Mouse (Mus musculus) left cerebral cortex, postnatal 10 days (tissue): ENCODE measurements around the gene Ahcy. TPM values are rescaled to one million over a fixed set of nuclear protein-coding genes. Genes with fewer than 3 reads are reported as not detected.
A peak's percentile ranks its signal among the peaks of the same experiment; 100 is the strongest.
"Not testable (repeated sequence)": the region's sequence is repeated elsewhere in the genome, so short reads cannot be mapped to it uniquely, and the experiment has no call there.

ENCODE experiments used
- DNase-seq, 2 experiments: peaks; one replicate each; pipeline ENCODE4 v3.0.0; 2021 to 2022; ENCODE audit warnings: low spot score in 2 of 2, mixed read lengths in 1 of 2; ENCODE audit errors: extremely low spot score in 1 of 2
- intact Hi-C: fragments of 180-260 bp; cut with DNase I; formaldehyde crosslinking; loops from one replicate; pipeline ENCODE4 v1.15.1; 2025
- total RNA-seq, 2 experiments: library from RNA; stranded (reverse); gene quantifications; 2 replicates each; pipeline ENCODE4 v1.2.3; 2021

Ahcy gene
- total RNA-seq, result 10 to 100 TPM; 14.0 to 14.8 TPM

DNA sequence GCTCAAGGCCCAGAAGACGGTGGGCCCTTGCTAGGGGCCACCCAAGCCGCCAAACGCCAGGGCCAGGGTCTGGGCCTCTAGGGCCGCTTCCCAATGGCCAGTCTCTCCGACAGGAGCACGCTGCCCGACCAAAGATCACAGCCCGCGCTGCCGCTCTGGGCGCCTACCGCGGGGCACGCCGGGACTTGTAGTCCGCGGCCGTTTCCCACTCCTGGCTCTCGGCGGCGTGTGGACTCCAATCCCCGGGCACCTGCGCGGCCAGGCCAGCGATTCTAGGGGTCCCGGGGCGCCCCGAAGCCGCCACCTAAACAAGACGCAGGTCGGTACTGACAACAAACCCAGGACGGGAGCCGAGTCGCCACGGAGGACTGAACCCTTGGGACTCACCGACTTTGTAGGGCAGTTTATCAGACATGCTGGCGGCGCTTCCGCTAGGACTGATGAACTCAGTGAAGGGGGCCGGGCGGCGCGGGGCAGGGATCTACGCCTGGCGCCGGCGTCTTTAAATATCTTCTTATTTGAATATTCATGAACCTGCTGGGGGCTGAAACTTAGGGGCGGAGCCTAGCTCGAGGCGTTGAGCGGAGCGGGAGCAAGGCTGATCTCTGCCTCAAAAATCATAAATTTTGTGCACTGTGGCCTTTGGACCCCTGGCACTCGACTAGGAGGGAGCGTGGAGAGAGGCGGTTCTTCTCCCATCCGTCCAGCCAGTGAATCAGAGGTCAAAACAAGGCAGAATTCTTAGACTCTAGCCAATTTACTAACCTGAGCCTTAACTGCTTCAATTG lies at the start of gene Ahcy:
Ahcy (minus strand) TSS at position 520 of the 788 bp plus-strand sequence.
- peak; percentile 80 to 93 for DNase-seq
- intact Hi-C loops, result no loop called here

- DNase-seq, result no peak
- intact Hi-C loops, result no loop called here
Observed at GRCm38 (mm10) chr2:155115216-155115830, 41.0 kb upstream of the Ahcy start.

DNA sequence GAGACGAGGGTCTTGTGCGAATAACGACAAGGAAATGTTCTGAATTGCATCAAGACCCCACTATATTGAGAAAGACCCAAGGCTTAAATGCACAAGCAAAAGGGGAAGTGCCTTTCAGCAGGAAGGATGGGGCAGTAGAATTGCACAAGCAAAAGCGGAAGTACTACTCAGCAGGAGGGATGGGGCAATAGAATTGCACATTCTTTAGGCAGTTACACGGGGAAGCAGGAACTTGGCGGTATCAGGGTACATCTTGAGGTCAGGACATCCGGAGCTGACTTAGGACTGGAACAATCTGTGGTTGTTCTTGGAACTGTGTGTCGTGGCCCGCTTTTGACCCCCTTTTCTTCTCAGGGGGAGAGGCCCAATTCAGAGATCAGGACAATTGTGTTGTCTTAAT lies 33.0 kb upstream of the Ahcy start:
- intact Hi-C loops, DNase-seq: not testable (repeated sequence)

GRCm38 (mm10) chr2:155103607-155104006 lies 29.3 kb upstream of the Ahcy start:
- intact Hi-C loops, result no loop called here
- DNase-seq, result no peak

GRCm38 (mm10) chr2:155101761-155102181 lies 27.5 kb upstream of the Ahcy start:
- DNase-seq, result no peak
- intact Hi-C loops, result no loop called here

DNA sequence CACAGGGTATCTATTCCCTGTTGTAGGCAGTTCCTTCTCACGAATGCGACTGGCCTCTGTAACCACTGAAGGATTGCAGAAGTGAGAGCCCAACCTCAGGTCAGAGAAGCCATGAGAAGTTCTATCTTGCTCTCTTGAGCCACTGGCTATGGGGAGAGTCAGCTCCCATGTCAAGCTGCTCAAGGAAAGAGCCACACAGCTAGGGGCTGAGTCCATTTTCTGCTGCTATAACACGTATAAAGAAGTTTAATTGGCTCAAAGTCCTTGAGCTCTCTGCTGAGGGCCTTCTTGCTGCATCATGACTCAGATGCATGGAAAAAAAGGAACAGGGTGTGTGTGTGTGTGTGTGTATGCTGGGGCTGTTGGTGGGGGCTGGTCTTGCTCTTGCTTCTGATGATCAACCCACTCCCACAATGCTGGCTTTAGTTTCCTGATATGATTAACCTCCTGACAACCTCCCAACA lies 26.5 kb upstream of the Ahcy start:
- DNase-seq, result no peak
- intact Hi-C loops, result no loop called here

GRCm38 (mm10) chr2:155099994-155100795 lies 25.9 kb upstream of the Ahcy start:
- intact Hi-C loops, result no loop called here
- DNase-seq, result no peak

DNA sequence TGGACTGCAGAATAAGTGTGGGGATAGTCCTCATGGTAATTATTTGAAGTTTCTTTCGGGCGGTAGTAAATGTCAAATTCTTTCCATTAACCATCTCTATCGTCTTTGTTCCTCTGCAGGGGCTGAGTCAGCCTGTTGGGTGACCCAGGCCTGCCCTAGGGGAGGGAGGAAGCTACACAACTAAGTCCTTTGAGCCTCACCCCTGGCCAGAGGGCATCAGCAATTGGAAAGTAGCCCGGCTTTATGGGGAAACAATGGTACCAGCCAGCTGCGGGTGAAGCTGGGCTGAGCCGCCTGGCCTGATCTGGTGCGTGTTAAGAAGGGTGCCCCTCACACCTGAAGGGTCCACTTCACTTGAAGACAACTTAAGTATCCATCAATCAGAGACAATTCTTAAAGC lies 25.1 kb upstream of the Ahcy start:
- DNase-seq, result no peak
- intact Hi-C loops, result no loop called here

DNA sequence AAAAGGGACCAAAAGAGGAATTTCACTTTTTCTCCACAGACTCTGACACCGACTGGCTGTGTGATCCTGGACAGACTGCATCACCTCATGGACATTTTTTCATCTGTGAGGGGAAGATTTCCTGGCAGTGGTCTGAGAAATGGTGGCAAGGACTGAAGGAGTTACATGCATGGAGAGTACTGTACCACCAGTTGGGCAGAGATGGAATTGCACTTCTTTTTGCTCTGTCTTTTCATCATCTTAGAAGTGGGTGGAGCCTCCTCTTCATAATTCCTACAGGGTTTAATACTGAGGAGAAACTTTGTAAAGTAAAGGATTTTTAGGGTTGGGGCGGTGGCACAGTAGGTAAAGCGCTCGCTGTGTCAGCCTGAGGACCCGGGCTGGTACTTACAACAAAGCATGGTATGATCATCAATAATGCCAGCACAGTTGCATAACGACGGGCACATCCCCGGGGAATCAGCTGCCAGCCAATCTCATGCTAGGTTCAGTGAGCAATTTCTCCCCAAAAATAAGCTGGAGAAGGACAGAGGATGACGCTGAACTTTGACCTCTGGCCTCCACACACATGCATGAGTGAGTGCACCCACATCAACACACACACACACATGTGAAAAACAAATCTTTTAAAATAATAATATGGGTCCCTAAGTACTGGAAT lies 24.6 kb upstream of the Ahcy start:
- no peak for DNase-seq
- intact Hi-C loops, result no loop called here

DNA sequence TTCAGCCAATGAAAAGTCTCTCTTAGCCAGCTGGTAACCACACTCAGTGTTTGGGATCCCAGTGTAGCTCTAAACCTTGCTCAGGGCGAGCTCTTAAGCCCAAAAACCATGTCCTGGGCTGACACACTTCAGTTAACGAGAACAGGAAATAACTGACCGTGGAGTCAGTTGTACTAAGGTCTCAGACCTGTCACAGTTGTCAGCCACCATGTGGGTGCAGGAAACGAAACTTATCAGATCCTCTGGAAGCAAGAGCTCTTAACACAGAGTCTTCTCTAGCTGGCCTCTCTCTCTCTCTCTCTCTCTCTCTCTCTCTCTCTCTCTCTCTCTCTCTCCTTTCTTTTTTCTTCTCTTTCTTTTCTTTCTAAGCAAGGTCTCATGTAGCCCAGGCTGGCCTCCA lies 19.1 kb upstream of the Ahcy start:
- no peak for DNase-seq
- intact Hi-C loops, result no loop called here

DNA sequence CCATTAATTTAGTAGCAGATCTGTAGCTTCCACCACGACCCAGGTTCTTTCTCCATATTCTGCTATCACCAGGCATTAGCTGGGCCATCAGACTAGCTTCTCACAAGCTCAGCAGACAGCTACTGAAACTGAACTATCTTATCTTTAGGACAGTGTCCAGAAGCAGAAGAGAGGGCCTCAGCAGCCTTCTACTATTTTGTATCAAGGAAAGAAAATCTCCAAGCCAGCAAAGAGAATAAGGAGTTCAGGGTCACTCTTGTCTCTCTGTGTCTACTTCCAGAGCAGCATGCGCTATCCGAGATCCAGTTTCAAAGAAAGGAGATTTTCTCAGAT lies 17.4 kb upstream of the Ahcy start:
- intact Hi-C loops, result no loop called here
- DNase-seq, result no peak

DNA sequence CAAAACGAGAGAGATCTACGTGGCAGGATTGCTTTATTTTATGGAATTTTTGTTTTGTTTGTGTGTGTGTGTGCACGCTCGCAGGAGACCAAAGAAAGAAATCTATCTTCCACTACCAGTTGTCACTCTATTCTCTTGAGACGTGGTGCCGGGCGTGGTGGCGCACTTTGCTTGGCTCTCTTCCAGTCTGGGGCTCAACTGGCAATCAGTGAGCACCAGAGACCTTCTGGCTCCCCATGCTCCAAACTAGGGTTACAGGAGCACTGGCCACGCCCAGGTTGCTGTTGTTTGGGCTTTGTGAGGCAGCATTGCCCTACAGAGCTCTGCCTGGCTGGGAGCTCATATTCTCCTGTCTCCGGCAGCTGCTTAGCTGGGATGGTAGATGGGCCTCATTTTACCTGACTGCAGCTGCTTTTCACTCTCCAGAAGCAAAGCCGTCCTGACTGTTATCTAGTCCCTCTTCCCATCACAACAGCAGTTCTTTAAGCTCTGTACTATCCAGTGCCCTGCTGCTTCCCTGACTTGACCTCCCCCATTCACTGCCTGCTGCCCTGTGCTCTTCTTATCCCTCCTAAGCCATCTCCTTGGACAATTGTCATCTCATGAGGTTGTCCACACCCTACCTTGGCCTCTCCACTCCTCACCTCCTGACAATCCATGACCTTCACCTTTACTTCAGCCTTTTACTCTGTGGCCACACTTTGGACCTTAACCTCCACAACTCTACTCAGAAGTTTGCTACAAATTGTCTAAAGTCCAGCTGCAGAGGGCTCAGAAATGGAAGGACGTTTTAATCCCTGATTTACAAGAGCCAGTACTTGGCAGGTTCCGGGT lies 16.8 kb upstream of the Ahcy start:
- intact Hi-C loops, result no loop called here
- DNase-seq, result no peak

DNA sequence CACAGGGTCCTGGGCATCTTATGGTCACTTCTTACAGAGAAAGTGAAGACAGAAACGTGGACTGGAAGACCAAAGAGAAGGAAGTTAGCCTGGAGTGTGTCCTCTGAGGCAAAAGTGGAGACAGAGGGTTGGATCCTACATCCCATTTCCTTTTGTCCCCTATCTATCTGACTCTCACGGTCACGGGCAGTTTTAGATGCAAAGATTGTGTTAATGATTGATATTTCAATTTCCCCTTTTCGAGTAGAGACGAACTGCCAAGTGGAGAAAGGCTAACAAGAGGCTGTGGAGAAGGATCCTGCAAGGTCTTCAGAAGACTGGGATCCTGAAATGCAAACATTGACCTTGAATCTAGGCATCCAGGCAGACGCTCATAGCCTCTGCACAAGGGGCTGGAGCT lies 14.0 kb upstream of the Ahcy start:
- intact Hi-C loops, result no loop called here
- no peak for DNase-seq

GRCm38 (mm10) chr2:155086328-155086727 lies 12.0 kb upstream of the Ahcy start:
- intact Hi-C loops, result no loop called here
- no peak for DNase-seq

DNA sequence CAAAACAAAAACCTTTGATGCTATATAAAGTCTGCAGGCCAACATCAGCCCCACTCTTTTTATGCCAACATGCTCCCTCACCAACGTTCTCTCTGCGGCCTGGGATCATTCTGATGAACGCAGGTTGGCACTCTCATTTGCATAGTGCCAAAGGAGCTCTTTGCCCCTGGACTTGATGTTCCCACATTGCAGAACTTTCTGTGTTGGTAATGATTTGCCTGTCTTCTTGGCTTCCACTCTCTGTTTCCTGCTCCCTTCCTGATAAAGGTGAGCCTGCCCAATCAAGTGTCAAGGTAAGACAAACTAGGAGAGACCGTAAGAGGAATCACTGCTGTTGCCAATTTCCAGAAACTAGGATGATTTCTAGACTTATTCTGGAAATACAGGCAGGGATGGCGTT lies 10.2 kb upstream of the Ahcy start:
- no peak for DNase-seq
- intact Hi-C loops, result loop anchor here (5.0 kb wide), 1 partner anchor 48 kb away; the partner anchor contains the start of gene Itch

GRCm38 (mm10) chr2:155082121-155082803 lies 8.0 kb upstream of the Ahcy start:
- intact Hi-C loops, result loop anchor here (5.0 kb wide), 1 partner anchor 50 kb away; the partner anchor contains the start of gene Itch
- peak; percentile 37 to 65 for DNase-seq

DNA sequence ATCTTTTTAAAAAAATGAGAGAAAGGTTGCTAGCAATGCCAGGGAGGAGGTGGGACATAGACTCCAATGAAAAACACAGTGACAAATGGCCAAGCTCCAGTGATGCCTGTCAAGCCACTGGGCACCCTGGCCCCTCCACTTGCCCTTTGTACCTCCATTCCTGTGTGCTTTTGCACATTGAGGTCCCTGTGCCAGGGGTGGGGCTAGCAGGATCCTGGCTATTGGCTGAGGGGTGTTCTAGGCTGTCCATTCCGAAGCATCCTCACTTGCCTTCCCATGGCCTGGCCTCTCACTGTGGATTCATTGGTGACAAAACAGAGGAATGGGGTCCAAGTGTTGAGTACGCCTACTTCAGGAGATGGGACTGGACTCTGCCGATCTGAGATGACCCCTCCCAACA lies 6.8 kb upstream of the Ahcy start:
- intact Hi-C loops, result loop anchor here (5.0 kb wide), 1 partner anchor 51 kb away; the partner anchor contains the start of gene Itch
- DNase-seq, result no peak

DNA sequence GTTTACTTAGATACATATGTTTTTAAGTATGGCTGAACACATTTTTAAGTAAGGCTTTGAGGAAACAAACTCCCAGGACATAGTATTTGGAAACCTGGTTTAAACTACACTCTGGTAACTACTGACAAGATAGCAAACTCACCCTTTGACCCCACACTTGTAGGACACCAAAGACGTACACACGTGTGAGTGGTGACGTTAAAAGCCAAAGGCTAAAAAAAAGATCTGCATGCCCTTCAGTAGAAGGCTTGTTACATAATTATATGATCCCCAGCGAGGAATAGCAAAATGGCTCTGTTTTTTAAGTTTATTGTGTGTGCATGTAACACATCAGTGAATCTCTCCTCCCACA lies 5.9 kb upstream of the Ahcy start:
- no peak for DNase-seq
- intact Hi-C loops, result loop anchor here (5.0 kb wide), 1 partner anchor 52 kb away; the partner anchor contains the start of gene Itch
